Mouse (Mus musculus): ENCODE measurements at regions not wholly inside any gene's neighbourhood (a gene's known extent, or its start where the extent isn't known, plus 50 kb on each side); places are given as distances from the start of the nearest gene placed in this dataset.
A peak's percentile ranks its signal among the peaks of the same experiment; 100 is the strongest.

DNA sequence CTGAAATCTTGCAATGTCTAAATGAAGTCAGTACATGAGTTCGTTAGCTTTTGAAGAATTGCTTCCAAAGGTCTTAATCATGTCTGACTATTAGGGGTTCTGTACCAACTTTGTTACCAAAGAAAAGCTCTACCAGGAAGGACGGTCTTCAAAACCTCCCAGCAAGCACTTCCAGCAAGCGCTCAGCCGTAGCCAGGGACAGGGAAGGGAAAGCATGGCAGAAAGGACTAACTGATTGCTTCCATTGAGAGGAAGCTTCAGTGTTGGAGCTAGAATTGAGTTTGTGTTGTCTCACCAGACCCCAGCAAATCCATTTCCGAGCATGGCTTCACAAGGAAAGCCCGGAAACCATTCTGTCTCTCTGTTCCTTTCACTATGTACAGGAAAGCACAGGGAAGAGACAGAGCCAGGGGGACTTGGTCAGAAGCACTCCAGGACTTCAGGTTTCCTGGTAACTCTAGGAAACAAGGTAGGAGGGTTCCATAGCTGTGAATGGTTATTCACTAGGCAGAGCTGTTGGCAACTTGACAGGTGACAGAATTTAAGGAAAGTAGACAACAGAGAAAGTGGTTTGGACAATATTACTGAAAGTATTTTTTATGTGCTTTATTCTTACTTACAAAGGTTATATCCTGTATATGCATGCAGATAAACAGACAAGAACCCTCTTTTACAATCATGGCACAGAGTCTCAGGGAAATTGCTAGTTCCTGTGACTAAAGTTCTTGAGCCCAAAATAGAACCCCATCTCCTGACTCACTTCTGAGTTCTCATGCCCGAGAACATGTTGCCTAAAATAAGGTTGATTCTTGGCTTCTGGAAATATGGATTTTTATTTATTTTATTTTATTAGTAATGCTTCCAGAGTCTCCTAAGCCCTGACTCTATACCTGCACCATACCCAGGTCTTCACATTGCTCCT lies 151.5 kb upstream of the Dnajc19 start:
- DNase-seq (ENCODE audit: low spot score in 2 of 2): peak in 1 of 2 experiments; percentile 12

DNA sequence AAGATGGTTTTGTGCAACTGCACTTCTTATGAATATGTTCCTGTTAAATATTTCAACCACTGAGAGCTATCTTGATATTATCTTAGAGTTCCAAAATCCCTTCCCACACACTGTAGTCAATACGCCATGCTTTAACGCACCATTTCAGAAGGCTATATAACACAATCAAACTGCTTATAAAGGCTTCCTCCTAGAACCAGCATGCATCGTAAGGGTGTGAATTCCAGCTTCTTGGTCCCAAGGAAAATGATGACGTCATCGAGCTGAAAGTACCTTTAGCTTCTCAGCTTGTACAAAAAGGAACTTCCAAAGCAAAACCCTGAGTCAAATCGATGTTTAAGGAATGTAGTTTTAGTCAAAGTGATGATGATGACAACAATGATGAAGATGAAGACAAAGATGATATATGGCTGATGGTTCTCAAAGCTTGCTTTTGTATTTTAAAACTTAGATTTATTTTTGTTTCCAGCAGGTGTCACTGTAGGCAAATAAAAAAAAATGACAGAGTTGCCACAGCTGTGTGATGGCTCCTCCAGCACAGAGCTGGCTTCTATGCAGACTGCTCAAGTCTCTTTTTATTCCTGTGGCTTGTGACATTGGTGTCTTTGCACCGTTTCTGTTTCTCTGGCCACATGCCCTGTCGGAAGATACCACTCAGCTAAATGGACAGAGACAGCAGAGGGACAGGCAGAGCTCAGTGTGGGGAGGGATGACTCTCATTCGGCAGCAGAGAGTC lies 150.6 kb upstream of the Dnajc19 start:
- peak in 1 of 2 experiments; percentile 16 for DNase-seq (ENCODE audit: low spot score in 2 of 2)

DNA sequence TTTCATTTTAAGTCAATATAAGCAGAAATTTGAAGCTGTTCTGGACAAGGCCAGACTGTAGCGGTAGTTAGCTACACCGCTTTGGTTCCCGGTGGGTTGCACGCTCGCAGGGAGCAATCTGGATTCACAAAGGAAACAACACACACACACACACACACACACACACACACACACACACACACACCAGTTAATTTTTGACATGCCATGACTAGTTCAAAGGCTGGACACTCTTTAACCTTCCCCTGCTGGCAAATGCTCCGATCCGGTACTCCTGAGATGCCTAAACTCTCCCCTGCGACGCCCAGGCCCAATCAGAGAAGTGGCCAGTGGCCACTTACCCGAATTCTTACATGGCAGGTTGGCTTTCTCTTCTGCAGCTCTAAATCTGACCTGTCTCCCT lies 141.2 kb upstream of the Dnajc19 start:
- DNase-seq (ENCODE audit: low spot score in 2 of 2): no peak

DNA sequence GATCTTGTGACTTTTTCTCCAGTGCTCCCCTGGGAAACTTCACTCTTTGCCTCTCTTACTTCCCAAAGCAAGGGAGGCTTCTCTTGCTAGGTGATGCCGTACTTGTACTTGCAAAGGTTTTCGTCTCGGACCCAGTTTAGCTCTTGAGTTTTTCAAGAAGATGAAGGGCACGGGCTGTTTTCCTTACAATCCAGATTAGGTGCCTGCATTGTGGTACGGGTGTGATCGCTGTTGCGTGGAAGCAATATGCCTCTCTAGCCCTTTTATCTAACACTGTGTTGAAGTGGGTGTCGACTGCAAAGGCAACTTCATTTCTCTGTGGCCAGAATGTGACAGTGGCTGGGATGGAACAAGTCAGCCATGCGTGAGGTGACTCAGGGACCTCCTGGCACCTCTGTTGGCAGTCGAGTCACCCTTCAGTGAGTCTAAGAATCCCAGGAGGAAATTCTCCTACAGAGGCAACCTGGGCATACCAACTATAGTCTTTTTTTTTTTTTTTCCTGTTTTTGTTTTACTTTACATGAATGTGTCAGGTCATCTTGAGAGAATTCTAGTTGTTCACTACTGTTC lies 138.7 kb upstream of the Dnajc19 start:
- no peak for DNase-seq (ENCODE audit: low spot score in 2 of 2)

DNA sequence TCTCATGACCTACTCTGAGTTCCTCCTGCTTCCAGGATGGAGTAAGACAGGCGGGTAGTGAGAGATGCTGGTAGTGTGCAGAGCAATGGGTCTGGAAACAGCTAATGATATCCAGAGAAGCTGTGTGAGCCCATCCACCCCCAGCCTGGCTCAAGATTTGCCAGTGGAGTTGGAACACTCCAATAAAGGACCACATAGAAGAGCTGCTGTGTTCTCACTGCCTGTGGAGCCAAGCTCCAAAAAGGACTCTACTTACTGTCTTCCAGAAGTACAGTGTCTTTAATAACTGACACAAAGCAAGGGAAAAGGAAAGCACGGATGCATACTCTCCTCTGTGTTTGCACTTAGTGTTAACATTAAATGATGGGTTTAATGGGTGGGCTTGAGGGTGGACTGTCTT lies 138.0 kb upstream of the Dnajc19 start:
- DNase-seq (ENCODE audit: low spot score in 2 of 2): no peak

DNA sequence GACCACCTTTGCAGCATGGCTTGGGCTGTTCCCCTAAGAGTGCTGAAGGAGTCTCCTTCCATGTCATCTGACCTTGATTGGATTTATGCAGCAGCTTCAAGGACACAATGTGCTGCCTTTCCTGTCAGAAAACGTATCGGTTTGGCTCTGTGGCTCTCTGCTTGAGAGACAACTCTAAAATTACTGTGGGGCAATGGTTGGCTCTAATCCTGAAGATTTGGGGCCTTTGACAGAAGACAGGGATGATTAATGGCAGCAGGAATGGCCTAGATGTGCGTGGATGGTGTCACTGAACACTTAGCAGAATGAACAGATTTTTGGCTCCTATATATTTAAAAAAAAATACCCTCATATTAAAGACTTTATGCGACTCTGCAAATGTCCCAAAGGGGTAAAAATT lies 136.8 kb upstream of the Dnajc19 start:
- no peak for DNase-seq (ENCODE audit: low spot score in 2 of 2)

DNA sequence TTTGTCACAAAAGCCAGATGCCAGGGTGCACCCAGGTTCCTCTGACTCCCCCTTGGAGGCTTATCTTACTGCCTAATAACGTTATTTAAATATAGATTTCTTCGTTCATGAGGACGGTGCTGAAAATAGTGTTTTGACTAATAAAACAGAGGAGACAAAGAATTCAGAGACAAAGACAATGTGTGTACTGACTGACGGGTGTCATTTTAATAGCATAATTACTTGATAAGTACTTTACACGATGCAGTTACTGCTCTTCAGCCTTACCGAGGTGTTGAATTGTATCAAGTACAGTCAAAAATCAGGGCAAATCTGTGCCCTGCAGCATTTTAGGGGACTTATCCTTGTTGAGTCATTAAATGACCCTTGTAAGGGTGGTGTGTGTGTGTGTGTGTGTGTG lies 133.1 kb upstream of the Dnajc19 start:
- DNase-seq (ENCODE audit: low spot score in 2 of 2): no peak

DNA sequence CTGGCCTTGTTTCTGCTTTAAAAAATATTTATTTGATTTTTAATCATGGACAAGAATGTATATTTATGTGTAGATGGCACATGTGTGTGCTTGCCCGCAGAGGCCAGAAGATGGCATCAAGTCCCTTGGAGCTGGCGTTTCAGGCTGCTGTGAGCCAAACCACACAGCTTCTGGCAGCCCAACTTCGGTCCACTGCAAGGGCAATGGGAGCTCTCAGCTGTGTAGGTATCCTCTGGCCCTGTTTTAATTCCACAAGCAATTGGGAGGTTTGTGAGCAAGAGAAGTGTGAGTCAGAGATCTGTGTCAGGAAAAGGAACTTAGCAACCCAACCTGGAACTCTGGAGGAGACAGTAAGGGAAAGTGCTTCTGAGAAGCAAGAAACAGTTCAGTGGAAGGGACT lies 125.3 kb upstream of the Dnajc19 start:
- no peak for DNase-seq (ENCODE audit: low spot score in 2 of 2)

DNA sequence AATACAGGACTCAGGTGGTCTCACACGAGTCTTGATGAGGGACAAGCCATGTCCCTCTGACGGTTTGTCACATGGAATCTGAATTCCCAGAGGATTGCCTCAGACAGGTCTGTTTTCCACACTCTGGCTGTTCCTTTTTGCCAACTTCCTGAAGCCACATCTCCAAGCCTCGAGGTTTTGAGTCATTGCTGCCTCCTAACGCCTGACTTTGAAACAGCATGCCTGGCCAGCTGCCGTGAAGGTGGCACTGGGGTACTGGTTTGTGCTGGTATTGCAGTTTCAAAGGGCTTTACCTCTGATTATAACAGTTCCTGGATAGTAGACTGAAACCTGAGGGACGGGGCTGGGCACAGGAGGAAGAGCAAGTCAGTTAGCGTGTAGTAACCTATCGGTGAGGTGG lies 117.1 kb upstream of the Dnajc19 start:
- peak; percentile 26 to 74 for DNase-seq (ENCODE audit: low spot score in 2 of 2)

DNA sequence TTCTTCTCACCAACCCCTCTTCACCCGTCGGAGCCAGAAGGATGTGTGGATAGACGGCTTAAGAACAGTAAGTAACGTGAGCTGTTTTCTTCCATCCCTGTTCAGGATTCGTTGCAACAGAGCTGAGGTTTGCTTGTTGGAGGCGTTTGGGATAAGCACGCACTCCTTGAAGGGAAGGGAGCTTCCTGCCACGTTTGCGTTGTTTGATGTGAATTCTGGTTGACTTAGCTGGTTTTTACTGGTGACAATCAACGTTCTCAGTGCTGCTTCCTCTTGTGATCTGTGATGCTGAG lies 116.0 kb upstream of the Dnajc19 start:
- no peak for DNase-seq (ENCODE audit: low spot score in 2 of 2)

DNA sequence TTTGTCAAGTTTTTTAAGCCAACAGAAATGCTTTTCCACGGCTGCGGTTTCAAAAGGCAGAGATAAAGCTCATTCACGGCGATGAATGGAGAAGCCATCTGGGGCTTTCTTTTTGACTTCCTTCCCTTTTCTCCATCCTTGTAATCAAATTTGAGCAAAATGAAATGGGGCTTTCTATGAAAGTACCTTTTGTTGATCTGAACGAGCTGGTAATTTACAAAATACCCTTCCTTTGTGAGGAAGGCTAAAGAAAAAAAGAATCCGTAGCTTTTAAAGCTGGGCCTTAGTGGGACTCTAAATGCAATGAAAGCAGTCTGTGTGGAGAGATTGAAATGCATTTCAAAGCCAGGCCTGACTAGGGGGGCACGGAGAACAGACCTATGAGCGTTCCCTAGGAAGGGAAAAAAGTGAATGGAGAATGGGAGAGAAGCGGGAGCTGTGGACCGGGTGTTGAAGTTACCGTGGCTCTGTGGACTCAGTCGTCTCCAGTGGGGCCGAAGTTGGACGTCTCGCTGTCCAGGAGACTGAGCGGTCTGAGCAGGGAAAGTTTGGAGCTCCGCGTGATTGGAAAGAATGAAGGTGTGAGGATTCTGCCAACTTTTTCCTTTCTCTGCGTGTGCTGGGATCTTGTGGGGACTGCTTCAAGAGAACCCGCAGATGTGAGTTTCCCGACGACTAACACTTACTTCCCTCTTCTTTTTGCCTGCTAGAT lies 115.5 kb upstream of the Dnajc19 start:
- no peak for DNase-seq (ENCODE audit: low spot score in 2 of 2)

DNA sequence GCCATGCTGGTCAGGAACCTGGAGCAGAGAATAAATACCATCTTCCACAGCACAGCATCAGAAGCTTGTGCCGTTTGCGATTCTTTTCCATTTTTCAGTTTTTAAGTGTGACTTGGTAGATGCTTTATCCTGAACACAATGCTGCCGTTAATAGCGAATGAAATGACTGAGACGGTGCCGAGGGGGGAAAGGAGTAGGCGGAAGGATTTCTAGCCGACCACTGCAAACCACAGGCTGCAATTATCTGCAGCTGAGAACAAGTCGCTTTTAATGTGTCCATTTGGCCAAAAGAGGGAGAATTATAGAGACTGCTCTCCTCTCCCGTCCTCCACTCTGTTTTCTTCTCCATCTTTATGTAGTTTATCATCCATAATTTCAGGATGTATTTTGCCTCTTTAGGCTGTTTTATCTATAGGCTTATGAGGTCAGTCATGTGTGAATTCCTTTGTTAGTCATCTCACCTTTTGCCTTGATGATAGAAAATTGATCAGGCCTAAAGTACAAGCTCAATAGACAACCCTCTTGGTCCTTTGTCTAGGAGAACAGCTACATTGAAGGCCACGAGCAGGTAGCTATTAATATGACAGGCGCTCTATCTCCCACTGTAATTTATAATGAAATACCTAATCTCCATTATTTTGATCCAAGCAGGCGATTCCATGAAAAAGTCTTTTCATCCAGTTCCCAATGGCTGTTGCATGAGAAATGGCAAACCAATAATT lies 114.8 kb upstream of the Dnajc19 start:
- no peak for DNase-seq (ENCODE audit: low spot score in 2 of 2)

DNA sequence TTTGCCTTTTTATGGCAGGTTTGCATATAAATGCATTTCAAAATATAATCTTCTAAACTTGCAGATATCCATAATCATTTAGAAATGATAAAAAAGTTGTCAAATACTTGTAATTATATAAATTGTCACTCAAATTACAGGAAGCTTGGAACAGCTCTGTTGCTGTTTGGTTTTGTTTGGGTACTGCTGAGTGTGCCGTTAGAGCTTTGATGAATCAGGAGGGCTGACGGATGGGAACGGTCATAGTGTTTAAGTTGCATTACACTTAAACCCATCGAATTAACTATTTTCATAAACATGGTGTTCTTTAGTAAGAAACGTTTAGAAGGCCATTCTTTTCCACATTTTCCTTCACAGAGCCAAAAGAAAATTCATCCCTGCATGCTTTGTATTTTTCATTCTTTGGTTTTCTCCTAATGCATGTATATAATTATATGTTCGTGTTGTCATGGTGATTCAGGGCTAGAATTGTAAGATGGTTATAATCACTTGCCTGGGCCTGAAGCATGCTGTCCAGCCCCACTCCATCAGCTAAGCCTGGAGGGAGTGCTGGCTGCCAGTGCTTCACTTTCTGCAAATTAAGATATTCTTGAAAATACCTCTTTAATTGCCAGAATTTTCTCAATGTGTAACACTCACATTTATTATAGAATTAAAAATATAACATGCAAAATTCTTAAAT lies 92.4 kb upstream of the Dnajc19 start:
- no peak for DNase-seq (ENCODE audit: low spot score in 2 of 2)

DNA sequence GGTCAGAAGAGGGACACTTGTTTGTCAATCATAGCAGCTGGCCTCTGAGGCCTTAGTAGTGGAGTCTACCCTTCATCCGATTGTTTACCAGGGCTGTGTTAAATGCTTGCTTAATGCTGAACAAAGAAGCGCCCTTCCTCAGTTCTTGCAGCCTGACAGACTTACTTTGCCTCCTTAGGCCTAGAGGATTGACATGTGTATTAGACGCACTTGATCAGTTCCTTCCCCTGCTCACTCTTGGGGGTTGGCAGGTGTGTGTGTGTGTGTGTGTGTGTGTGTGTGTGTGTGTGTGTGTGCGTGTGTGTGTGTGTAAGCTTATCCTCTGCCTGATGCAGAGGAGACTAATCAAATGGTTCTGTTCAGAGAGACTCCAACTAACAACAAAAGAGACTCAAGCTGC lies 91.8 kb upstream of the Dnajc19 start:
- DNase-seq (ENCODE audit: low spot score in 2 of 2): no peak

DNA sequence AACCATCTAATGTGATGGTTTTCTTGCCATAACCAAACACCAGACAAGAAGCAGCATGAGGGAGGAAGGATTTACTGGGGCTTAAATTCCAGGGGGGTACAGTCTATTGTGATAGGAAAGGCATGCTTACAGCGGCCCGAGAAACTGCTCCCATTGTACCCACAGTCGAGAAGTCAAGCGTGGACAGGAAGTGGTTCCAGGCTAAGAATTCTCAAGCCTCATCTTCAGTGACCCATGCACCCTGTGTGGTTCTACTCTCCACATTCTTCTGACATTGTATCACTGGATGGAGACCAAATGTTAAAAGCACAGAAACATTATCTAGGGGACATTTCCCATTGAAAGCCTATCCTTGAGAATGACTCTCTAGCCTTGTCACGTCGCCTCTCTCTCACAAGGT lies 90.8 kb upstream of the Dnajc19 start:
- DNase-seq (ENCODE audit: low spot score in 2 of 2): no peak

DNA sequence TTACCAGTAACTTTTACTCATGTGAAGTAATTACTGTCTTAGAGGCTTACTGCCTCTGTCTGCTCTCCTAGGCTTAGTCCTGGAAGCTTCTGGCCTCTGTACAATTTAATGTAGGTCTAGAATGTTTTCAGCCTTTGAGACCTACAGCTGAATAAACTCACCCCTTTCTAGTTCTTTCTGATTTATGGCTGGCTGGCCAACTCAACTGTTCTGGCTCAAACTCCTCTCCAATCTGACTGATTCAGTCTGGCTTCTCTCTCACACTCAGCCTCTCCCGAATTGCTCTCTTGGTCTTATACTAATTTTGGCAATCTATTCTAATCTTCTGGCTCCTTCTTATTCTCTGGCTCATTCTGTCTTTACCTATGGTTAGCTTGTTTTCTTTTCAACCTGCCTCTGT lies 87.0 kb upstream of the Dnajc19 start:
- DNase-seq (ENCODE audit: low spot score in 2 of 2): no peak

DNA sequence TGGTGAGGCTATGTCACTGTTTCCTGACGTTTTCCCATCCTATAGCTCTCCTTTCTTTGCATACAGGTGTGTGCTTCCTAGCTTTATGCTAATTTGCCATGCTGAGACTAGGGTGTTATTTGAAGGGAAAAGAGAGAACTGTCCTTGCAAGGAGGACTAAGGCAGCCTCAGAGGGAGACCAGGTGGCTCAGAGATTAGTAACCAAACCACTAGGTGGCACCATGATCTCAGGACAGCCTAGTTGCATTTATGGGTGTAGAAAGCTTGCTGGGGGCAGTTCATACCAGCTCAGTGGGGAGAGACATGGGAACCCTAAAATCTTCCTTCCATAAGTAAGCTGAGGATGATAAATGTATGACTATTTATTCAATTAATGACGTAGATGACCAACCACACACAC lies 68.9 kb upstream of the Dnajc19 start:
- no peak for DNase-seq (ENCODE audit: low spot score in 2 of 2)

DNA sequence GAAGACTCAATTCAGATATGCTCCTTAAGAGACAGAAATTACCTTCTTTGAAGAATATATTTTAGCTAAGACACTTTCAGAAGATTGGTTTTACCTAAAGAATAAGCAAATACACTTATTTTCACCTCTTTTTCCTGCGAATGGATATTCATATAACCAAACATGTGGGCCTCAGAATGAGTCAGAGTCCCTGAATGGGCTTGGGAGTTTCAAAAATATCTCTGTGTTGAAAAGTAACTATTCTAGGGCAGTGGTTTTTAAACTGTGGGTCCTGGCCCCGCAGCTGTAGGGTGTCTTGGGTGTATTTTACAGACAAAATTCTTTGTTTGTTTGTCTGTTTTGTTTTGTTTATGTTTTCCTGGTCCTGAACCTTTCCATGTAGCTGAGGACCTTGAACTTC lies 62.5 kb upstream of the Dnajc19 start:
- DNase-seq (ENCODE audit: low spot score in 2 of 2): no peak

DNA sequence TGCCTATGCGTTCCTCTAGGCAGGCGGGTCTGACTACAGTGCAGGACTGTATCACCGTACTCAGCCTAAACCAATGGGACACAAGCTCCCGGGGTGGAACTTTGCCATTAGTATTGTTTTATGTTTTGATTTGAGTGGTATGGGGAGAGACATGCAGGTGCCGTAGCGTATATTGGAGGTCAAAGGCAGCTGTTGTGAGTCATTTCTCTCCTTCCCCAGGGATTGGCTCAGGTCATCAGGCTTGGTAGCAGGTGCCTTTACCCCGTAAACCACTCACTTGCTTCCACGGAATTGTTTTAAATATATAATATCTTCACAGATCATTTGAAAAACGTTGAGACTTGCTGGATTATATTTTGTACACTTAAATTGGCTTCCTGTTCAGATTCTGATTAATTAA lies 58.1 kb upstream of the Dnajc19 start:
- DNase-seq (ENCODE audit: low spot score in 2 of 2): no peak

DNA sequence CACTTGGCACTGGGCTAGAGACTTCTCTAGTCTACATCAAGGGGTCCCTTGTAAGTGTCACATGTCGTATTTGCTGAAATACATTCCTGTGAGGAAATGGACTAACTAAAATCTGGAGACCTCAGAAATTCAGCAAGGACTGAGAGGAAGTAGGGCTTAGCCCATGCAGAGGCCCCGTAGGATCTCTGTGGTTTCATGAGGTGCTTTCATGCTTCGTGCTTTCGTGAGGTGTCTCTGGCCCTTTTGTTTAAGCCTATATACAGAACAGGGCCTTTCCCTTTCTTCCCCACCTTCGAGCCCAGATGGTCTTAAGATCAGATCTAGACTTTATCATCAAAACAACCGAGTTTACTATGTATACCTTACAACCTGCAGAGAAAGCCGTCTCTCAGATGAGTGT lies 56.9 kb upstream of the Dnajc19 start:
- DNase-seq (ENCODE audit: low spot score in 2 of 2): no peak

DNA sequence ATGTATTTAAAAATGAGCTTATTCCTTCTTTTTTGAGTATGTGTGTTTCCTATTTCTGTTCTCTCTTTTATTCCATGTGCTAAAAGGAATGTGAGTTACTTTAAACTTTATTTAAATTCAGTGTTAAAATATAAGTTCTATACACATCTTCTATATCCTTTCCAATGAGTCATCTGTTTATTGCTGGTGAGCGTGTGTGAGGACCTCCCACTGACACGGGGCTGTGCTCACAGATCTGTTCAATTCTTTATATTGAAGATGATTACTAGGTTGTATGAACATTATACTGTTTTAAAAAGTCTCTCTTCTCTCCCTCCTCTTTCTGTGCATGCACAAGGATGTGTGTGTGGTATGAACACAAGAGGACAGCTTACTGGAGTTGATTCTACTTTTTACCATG lies 55.3 kb upstream of the Dnajc19 start:
- no peak for DNase-seq (ENCODE audit: low spot score in 2 of 2)
